Mouse (Mus musculus) embryo, embryonic 10 days (tissue): ENCODE measurements around the gene D230025D16Rik.
"Not testable (repeated sequence)": the region's sequence is repeated elsewhere in the genome, so short reads cannot be mapped to it uniquely, and the experiment has no call there.

Experiments
- DNase-seq: peaks from one replicate; pipeline ENCODE4 v3.0.0-alpha.2; 2015; ENCODE audit warnings: low spot score

Gene D230025D16Rik

DNA sequence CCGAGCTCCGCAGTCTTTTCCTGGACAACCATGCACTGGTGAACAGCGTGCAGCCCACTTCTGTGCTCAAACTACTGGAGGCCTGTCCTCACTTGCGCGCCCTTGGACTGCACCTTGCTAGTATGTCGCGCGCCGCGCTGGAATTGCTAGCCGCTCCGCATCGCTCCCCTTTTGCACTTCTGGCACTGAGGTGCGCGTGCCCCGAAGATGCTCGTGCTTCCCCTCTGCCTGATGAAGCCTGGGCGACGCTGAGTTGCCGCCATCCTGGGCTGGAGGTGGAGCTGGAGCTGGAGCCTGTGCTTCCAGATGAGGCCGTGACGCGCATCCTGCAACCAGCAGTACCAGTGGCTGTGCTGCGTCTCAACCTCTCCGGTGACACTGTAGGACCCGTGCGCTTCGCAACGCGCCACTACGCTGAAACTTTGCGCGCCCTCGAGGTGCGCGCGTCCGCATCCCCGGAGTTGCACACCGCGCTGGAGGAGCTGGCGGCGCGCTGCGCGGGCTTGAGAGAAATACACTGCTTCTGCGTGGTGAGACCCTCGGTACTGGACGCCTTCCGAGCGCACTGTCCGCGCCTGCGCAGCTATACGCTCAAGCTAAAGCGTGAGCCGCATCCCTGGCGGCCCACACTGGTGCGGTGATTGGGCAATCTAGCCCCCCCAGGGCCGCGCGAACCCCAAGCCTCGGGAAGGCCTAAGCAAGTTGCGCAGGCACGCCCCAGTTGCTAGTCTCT is 43.6 kb downstream of the D230025D16Rik start:
- peak; percentile 86 for DNase-seq

DNA sequence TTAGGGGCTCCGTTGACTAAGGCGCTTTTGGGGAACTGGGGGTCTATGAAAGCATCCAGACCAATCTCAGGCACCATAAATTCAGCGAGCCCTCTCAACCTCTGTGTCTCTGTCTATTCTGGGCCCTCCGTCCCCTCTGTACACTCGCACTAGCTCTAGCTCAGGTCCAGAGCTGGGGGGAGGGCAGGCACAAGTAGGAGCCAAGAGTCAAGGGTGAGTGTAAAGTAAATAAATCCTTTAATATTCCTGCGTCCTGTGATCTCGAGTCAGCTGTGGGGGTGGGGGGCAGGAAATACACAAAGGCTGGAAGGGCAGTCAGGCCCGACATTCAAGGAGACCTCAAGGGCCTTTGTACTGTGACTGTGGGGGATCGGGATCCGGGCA is 44.1 kb downstream of the D230025D16Rik start:
- DNase-seq, result no peak

DNA sequence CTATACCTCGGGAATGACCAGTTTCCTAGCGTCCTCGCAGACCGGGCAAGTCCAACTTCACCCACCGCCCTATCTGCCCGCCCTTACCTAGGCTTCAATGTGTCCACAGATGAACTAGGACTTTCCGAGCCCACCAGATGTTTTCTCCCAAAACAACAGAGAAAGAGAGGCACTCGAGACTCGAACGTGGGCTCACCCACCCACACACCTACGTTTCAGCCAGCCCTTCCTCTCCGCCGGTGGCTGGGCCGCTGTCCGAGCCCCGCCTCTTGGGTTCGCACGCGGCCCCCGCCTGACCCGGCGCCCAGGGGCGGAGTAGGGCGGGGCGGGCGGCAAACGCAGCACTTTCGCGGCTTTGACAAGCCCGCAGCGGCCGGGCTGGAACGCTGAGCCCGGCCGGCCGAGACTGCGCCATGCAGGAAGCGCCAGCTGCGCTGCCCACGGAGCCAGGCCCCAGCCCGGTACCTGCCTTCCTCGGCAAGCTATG is 44.6 kb downstream of the D230025D16Rik start, which contains the start of gene Hsf4:
Gene Hsf4, plus strand, starts transcription at position 341 of the 487 bp plus-strand sequence.
- DNase-seq, result no peak

DNA sequence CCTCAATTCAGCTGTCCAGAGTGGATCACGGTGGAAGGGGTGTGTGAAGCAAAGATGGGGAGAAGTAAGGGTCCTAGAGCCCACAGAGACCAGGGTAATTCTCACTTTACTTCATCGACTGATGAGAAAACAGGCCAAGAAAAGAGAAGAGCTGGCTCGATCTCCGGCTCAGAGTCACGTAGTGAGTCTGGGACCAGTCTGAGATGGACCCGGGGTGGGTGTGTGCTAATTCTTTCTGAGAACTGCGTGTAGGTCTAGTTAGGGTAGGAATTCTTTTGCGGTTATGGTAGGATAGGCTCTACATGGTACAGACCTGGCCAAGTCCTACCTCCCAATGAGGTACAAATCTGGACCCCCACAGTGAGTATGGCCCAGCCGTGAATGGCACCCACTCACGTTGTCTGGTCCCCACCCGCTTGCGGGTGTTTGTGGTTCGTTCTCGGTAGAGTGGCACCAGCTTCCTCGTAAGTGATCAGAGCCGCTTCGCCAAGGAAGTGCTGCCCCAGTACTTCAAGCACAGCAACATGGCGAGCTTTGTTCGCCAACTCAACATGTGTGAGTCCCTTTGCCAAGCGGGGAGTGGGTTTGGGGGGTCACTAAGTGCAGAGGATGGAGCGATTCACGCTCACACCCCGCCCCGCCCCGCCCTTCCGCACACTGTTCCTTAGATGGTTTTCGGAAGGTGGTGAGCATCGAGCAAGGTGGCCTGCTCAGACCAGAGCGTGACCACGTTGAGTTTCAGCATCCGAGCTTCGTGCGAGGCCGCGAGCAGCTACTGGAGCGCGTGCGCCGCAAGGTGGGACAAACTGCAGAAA is 45.4 kb downstream of the D230025D16Rik start:
- DNase-seq, result no peak

DNA sequence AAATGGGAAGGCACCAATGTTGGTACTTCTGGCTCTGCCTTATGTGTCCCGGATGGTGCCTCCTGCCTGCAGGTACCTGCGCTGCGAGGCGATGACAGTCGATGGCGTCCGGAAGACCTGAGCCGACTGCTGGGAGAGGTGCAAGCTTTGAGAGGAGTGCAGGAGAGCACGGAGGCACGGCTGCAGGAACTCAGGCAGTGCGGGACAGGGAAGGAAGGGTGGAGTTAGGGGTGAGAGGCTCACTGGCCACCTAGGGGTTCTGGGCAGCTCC is 45.9 kb downstream of the D230025D16Rik start:
- no peak for DNase-seq

DNA sequence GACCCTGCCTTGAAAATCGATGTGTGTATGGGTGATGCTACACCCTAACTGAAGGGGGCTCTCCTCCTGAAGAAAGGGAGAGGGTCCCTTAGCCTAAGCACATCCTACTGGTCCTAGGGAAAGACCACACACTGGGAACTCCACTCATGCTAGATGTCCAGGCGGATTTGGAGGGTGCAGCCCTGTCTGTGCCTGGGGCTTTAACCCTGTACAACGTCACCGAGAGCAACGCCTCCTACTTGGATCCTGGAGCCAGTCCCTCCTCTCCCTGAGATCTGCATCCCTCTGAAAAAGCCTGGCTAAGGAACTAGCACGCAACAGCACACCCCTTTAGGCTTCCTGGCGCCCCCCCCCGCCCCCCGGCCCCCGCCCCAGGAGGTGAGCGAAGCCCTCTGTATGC is 50.4 kb downstream of the D230025D16Rik start:
- no peak for DNase-seq

DNA sequence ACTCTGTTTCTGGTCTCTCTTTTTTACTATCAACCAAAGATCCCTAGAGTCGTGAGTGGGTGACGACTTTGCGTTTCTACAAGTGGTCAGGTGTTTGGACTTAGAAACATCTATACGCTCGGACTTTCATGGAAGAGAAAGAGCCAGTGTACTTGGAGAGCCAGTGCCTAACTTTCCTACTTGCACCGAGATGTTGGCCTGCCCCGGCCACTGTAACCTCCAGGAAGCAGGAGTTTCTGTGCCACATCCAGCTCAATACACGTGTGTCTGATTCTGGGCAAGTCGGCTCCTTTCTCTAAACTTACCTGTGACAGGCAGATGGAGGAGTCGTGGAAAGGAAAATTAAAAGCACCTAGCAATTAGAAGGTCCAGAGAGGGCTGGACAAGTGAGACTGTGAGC is 50.9 kb downstream of the D230025D16Rik start, which contains the start of gene Nol3:
Gene Nol3, plus strand, starts transcription at position 301 of the 400 bp plus-strand sequence.
- DNase-seq, result no peak

DNA sequence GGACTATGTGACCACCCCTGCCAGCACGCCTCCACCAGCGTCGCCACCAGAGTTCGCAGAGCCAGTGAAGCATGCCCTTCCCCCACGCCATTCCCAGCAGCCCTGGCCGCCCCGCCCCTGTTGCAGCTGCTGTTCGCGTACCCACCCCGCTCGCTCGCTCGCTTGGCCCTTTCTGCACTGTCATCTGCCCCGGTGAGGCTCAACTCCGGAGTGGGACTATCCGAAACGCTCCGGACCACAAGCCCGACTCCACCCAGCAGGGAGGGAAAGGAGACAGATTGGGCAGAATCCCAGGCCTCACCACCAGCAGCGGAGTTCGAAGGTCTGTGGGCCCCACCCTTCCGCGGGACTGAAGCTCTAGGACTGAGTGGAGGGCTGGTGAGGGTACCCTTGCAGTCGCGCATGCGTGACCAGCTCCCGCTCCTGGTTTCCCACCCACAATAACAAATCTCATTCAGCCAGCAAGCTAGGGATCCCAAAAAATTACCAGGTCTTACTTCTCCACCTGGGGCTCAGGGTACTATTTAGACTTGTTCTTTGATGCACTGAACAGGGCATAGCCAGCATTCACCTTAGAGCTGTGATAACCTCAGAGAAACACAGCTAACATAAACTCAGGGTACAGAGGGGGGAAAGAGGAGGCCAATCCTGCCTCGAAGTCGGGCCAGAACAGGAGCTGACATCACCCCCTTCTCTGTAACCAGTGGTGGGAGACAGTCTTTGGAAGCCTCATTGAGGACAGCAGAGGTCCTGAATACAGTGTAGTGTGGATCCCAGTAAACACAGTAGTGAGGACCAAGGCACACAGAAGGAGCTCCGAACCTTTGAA is 51.6 kb downstream of the D230025D16Rik start:
- peak; percentile 68 for DNase-seq

DNA sequence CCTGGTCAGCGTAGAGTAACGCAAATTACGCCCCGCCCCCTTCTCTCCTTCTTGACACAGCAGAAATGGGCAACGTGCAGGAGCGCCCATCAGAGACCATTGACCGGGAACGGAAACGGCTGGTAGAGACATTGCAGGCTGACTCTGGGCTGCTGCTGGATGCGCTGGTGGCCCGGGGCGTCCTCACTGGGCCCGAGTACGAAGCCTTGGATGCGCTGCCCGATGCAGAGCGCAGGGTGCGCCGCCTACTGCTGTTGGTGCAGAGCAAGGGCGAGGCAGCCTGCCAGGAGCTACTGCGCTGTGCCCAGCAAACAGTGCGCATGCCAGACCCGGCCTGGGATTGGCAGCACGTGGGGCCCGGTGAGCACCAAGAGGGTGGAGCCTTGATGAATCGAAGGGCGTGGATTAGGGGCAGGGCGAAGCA is 54.0 kb downstream of the D230025D16Rik start:
- no peak for DNase-seq

DNA sequence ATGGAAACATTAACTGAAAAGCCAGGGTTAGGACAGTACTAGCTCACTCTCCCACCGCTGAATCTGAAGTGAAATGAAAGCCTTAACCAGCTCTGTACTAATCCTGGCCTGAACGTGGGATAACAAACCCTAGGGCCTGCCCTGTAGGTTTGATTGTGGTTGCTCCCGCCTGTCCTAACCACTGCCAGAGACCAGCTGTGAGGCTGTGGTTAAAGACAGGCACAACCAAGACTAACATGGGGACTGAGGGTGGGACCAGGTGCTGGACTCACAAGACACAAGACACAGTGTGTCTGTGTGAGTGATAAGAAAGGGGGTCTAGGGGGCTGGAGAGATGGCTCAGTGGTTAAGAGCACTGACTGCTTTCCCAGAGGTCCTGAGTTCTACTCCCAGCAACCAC is 55.6 kb downstream of the D230025D16Rik start:
- DNase-seq, result no peak

DNA sequence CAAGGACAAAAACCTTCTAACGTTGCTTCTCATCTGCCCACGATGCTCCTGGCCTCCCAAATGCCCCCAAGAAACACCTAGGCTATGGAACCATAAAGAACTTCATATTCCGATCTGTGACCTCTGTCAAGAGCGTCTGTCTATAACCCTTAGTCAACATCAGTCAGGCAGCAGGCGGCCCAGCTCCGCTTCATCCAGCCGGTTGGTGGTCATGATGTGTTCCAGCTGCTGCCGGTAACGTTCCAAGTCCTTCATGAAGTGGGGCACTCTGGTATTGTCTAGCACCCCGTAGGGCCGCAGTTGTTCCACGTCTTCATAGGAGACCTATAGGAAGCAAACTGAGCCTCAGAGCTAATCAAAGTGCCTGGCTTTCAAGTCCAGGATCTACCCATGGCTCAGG is 56.9 kb downstream of the D230025D16Rik start:
- DNase-seq, result no peak

DNA sequence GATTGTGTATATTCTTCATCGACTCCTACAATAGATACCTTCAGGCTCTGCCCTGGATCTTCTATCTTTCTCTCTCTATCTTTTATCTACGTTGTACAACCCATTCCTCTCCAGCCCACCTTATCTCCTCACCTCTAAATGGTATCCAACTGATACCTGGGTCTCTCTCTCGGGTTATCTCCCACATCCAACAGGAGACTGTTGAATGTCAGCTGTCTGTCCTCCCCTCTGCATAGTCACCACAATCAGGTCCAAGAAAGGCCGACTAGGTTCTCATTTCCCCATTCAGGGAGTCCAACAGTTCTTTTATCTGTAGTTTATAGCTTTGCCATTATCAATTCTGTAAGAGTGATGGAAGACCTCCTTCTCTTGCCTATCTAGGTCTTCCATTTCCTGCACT is 57.3 kb downstream of the D230025D16Rik start:
- no peak for DNase-seq

DNA sequence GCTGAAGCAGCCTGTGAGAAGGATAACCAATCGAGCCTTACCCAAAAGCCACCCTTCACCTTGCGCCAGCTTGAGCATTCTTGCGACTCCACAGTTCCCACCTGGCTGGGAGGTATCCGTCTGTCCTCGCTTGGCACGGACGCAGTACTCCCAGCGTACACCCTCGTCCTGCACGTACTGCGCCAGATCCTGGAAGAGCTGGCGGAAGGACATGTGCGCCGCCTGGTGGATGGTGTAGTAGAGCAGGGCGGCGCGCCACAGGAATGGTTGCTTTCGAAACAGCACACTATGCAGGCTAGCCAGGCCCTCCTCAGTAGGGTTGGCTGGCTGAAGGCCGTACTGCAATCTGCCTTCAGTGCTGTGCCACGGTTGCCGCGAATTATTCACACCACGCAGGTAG is 58.1 kb downstream of the D230025D16Rik start:
- peak; percentile 85 for DNase-seq

DNA sequence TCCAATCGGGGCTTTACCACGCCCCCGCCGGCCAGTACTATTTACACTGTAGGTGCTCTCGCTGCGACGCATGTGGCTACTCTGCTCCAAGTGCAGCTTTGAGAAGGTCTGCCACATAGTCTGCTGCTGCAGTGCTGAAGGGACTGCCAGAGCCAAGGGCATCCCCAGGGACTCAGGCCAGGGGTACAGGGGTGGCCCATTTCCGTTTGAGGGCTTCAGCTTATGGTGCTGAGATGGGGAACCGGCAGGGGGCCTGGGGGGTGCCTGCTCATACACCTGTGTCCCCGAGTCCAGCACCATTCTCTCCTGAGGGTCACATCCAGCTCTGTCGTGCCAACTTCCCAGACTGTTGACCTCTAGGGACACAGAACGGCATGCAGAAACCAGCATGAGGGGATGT is 60.6 kb downstream of the D230025D16Rik start:
- no peak for DNase-seq

DNA sequence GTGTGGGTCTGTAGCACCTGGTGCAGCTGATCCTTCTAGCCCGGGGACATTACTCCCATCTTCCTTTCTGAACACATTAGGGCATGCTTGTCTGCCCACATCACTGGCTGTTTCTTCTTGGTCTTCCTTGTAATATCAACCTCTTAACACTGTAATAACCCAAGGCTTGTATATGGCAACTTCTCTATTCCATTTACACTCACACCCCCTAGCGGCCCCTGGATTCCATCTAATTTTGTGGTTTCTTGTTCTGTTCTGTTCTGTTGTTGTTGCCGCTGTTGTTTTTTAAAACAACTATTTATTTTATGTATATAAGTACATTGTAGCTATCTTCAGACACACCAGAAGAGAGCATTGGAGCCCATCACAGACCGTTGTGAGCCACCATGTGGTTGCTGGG is 62.0 kb downstream of the D230025D16Rik start:
- DNase-seq, result no peak

DNA sequence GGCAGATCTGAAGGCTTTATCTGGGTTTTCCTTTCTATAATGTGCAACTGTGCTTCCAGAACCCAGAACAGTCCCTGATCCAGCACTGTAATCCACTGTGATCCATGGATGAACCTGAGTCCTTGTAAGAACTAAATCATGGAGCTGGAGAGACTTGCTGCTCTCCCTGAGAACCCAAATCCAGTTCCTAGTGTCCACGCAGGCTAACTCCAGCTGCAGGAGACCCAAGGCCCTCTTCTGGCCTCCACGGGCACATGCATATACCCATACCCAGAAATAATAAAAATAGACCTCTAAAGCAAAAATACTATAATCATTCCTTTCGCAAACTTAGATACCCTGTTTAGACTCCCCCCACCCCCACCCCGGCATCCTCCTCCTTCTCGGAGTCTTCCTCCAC is 63.3 kb downstream of the D230025D16Rik start:
- DNase-seq, result no peak

DNA sequence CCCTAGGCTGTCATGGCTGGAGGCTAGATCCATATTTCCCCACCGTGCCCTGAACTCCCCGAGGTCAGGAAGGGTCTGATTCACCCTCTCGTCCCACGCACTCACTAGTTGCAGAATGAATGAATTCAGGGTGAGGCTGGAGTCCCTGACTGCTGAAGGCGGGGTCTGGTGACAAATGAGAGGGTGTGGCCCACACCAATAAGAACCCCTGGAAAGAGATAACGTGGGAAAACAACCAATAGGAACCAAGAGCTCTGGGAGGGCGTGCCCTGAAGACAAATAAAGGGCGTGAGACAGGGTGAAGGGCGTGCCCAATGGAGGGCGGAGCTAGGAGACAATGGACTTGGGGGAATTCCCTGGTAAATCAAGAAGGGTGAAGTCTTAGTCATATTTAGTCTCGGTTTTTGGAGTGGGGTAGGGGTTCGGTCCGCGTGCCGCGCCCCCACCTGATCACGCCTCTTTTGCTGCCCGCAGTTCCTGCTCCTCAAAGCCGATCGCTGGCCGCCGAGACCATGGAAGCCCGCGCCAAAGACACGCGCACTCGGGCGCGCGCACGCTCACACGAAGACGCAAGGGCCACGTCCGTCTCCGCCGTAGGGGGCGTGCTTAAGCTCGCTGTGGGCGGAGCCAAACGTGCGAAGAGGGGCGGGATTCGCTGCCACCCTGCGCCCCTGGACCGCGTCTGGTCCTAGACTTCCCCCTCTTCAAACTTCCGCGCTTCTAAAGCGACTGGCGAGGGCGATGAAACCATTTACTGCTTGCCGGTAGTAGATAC is 64.2 kb downstream of the D230025D16Rik start:
- peak; percentile 97 for DNase-seq

DNA sequence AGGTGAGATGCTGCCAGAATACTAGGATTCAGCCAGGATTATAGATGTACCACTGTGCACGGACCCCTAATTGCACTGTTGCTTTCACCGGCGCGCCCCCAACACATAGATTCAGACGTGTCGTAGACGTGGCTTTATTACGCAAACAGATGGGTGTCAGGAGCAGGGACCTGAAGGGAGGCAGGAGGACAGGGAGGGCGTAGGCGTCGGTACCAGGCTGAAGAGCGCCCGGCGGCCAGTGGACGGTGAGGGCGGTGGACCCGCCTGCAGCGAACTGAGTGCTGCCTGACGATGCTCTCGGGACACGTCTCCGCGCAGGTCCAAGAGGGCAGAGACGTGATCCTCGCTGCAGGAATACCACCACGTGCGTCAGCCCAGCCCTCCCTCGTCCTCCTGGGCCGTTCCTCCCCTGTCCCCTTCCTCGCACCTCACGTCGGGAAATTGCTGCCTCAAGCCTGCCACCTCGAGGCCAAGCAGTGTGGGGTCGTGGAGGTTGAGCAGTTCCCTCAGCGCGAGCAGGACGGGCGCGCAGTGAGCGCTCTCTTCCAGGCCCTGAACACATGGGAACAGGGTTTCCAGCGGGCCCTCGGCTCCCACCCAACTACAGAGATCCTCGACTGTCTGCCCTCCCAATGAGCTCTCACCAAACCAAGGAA is 65.0 kb downstream of the D230025D16Rik start, which contains the start of gene 4931428F04Rik:
Gene 4931428F04Rik, minus strand, starts transcription at position 60 of the 656 bp plus-strand sequence.
- DNase-seq, result peak; percentile 76

DNA sequence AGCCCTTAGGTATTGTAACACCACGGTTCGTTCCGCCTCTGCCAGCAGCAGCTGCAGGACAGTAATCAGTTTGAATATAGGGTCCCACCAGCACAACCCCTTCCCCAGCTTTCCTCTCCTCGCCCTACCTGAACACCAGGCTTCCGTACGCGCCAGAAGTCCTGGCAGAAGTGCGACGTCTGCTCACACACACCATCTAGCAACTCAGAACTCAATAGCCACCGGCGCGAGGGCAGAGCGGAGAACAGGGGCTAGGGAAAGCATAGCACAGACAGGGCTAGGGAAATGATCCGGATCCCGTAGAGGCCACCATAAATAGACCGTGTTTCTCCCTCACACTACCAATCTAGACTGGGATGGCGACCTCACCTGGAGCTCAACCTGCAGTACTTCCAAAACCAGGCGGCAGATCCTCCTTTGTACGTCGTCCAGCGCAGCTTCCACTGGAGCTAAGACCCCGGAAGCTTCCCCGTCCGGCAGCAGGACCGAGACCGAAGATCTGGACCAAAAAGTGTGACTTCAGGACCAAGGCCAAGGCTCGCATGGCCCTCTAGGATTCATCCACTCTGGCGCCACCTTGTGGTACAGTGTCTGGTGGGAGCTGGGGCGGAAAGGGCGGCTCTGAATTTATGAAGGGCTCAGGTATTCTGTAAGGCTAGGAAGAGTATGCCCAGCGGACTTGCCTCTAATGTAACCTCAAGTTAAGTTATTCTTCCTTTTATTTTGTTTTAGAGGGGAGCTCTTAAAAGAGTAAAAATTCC is 65.8 kb downstream of the D230025D16Rik start:
- peak; percentile 97 for DNase-seq

DNA sequence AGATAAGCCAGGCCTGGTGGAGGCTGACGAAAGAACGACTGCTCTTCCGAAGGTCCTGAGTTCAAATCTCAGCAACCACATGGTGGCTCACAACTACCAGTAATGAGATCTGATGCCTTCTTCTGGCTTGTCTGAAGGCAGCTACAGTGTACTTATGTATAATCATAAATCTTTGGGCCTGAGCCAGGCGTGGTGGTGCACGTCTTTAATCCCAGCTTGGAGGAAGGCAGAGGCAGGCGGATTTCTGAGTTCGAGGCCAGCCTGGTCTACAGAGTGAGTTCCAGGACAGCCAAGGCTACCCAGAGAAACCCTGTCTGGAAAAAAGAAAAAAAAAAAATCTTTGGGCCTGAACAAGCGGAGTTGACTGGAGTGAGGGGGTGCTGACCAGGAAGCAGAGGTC is 66.4 kb downstream of the D230025D16Rik start:
- not testable (repeated sequence) for DNase-seq
